Mouse (Mus musculus): ENCODE measurements at regions not wholly inside any gene's neighbourhood (a gene's known extent, or its start where the extent isn't known, plus 50 kb on each side); places are given as distances from the start of the nearest gene placed in this dataset.
A peak's percentile ranks its signal among the peaks of the same experiment; 100 is the strongest.

DNA sequence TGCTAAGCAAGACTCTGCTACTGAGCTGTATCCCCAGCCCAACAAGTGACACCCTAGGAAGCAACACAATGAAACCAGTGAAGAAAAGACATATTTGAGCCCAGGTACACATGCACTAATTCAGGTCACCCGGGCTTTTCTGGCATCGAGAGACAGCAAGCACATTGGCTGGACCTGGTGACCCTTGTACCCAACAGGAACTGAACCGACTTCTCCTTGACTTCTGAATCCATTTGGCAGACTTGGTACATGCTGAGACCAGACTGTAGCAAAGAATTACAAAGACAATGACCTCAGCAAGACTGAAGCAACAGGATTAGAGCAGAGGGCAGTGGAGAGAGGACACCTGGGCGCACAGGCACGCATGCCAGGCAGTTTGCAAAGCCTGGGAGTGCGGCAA, 79.1 kb downstream of the Sema4f start:
- no peak for DNase-seq

DNA sequence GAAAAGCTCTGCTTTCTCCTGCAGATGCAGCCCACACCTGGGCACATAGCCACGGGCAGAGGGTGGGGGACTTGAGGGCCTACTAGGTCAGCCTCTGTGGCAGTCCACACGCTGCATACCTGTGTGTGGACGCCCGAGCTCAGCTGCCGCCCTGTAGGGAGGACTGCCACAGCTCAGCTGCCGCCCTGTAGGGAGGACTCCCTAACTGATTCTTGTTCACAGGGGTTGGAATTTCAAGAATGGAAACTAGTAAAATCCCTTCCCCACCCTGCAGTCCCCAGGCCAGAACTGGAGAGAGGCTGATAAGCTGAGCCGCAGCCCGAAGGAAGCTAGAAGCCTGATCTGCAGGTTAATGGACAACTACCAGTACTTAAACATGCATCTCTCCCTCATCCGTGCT, 82.0 kb upstream of the Hk2 start:
- DNase-seq = no peak

DNA sequence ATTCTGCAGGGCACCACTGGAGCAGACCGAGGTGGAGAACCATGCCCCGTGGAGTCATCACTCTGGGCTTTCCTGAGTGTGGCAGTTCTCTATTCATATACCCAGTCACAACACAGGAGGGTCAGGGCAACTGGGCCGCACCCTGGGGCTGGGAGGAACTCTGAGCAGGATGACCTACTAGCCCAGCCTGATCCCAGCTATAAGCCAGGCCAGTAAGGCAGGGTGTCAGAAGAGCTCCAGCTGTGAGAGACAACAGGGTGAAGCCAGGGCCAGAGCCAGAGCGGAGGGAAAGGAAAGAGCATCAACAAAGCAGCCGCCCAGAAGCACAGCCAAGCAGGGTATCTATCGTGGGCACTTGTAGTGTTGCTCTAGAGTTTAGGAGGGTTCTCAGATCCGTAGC, 81.1 kb upstream of the Hk2 start:
- peak; percentile 1 for DNase-seq

DNA sequence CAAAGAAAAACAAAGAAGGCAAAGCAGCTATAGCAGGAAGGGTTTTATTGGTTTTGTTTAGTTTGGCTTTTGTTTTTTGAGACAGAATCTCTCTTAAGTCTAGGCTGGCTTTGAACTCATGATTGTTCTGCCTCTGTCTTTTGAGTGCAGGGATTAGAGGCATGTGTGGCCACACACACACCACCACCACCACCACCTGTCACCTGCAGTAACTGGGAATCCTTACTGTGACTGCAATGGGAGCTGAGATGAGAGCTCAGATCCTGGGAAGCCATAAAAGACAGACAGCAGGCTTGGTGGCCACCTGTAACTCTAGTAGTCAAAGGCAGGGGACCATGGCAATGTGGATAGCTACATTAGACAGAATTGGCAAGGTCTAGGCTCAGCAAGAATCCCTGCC, 80.5 kb upstream of the Hk2 start:
- no peak for DNase-seq

DNA sequence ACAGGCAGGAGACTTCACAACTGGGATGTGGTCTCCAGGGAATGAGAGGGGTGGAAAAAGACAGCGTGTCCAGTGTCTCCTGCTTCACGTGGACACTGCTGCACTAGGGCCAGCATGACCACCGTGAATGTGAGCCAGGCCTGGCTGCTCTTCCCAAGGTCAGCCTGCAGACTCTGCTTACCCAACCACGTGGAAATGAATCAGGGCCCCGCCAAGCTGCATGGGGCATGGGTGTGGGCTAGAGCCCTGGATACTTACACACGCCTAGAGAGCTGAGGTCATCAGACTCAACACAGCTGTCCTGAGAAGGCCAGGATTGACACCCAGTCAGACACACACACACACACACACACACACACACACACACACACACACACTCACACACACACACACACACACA, 80.1 kb upstream of the Hk2 start:
- peak; percentile 5 for DNase-seq

DNA sequence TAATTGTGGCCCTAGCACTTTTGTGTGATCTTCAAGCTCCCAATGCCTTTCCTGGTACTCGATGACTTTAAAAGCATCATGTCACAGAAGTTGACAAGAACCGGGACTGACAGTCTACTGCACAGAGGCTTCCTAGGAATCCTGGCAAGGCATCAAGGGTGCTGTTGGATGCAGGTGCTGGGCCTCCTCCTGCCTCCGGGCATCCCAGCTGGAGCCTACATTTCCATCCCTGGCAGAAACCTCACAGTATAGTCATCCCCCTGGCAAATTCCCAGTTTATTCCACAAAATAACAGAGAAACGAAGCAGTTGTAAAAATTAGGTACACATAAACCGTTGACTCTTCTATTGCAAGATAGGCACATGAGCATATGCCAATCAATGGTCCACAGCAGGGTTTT, 78.8 kb upstream of the Hk2 start:
- no peak for DNase-seq

DNA sequence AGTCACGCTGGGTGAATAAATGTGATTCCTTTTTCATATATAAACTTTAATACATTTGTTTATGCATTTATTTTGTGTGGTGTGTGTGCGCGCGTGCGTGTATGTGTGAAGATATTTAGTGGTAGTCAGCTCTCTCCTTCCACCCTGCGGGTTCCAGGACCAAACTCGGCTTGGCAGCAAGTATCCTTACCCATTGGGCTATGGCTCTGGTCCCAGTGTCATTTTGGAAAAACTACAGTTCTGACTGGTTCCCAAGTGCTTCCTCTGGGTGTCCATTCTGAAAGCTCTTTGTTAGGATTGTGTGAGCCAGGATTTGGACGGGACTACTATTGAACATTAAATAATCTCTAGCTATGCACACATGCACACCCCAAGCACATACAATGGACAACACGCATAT, 76.3 kb upstream of the Hk2 start:
- DNase-seq = no peak

DNA sequence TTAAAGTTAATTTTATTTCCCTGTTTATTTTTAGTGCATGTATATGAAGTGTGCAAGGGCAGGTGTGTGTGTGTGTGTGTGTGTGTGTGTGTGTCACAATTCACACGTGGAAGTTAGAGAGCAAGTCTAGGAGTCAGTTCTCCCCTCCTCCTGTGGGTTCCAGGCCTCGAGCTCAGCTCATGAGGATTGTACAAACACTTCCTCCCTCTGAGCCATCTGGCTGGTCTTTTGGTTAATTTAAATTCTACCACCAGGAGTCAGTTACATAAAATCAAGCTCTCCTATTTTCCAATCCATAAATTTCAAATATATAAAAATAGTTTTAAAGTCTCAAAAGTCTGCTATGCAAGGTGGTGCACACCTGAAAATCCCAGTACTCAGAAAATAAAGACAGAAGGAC, 73.3 kb upstream of the Hk2 start:
- no peak for DNase-seq

DNA sequence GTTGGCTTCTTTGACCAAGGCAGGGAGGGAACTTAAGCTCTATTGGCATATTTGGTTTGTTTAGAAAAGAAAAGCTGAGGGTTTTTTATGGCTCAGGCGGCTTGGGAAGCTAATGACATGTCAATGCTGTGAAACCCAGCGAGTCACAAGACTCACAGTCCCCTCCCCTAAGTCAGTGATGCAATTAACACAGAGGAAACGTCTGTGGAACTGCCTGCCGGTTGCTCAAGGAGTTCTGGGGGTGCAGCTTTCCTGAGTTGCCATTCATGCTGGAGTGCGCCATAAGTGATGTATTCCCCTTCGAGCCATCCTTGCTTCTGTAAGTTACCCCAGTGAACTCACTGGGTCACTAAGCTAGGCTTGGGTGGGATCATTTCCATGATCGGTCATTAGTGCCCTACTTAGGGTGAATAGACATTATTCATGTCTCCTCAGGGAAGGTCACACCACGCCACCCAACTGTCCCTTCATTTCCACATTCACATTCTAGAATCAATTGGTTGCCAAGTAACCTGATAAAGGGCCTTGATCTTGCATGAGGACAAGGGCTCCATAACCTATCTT, 72.4 kb upstream of the Hk2 start:
- DNase-seq = no peak

DNA sequence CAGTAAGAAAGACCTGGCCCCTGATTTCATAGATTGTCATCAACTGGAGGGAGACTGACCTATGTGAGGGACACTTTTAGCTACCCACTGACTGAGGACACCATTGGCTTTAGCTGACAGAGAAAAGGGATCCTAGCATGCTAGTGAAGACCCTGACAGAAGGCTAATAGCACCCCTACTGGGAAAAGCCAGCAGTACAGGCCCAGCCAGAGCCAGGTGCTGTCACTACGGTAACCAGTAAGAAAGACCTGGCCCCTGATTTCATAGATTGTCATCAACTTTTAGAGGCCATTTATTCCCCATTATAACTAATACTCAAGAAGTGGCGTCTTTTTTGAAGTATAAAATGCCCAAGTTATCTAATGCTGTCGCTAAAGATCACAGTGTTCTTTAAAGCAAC, 70.2 kb upstream of the Hk2 start:
- peak; percentile 9 for DNase-seq

DNA sequence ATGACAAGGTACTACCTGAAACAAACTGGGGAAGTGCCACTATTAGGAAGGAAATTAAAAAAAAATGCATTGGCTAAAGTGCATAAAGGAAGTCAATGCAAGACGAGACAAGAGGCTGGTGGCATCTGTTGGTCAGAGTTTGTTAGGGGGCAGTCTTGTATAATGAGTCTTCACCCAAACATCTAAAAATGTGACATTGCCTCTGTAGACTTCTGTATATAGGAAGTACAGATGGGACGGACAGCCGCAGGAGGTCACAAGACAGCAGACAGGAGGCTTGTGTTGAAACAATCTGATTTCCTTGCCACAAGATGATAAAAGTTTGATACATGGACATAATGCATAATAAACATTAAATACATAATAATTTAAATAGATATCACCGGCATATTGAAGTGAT, 69.6 kb upstream of the Hk2 start:
- no peak for DNase-seq

DNA sequence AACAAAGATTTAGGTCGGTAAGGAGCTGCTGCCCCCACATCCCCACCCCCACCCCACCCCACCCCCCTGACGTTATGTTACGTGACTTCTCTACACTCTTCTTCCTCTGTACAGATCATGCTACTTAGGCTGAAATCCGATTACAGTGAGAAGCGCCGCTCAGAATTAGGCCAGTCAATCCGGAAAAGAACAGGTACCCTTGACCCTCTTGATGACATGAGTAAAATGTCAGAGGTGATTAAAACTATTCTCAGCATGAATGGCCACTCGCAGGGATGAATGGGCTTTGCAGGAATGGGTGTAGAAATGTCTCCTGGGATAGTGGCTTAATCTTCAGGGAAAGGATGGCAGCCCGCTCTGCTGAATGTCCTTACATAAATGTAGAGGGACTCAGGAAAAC, 63.0 kb upstream of the Hk2 start:
- DNase-seq = no peak

DNA sequence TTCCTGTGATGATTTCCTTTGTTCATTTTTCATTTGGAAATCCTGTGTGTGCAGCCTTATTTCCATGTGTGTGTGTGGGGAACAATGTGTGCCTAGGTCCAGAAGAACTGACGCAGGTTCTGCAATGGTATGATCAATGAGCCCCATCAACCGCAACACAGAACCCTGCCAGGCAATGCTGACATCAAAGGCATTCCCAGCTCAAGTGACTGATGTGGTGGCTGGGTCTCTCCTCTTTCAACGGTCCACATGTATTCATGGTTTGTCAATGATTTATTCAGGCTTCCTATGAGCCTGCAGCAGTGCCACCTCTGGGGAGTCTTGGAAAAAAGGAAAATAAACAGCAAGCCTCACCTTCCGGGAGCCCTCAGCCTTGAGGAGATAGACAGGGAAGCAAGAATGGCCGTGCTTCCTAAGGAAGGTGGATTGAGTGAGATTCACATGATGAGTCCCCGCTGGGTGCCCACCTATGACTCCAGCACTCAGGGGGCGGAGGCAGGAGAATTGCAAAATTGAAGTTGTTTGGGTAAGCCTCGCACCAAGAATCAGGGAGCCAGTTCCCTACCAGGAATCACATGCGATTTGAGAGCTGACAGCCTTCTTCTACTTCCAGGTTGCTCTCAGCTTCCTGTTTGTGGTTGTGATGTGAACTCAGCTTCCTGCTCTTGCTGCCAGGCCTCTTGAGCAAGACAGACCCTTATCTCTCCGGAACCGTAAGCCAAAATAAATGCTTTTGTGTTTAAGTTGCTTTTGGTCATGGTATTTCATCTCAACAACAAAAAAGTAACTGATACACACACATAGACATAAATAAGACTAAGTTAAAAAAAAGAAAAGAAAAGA, 61.2 kb upstream of the Hk2 start:
- DNase-seq = no peak

DNA sequence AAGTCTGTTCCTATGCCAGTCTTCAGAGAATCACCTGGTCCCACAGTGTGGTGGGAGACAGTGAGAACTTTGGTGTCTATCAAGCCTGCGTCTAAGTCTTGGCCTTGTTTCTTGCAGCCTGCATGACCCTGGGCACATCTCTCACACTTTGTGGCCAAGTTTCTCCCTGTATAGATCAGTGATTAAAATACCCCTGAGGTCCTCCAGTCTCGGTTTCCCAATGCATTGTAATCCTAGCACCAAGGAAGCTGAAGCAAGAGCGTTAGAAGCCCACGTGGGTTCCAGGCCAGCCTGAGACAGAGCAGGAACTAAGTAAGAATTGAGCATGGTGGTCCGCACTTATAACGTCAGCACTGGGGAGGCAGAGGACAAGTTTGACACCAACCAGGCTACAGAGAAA, 59.6 kb upstream of the Hk2 start:
- DNase-seq = no peak

DNA sequence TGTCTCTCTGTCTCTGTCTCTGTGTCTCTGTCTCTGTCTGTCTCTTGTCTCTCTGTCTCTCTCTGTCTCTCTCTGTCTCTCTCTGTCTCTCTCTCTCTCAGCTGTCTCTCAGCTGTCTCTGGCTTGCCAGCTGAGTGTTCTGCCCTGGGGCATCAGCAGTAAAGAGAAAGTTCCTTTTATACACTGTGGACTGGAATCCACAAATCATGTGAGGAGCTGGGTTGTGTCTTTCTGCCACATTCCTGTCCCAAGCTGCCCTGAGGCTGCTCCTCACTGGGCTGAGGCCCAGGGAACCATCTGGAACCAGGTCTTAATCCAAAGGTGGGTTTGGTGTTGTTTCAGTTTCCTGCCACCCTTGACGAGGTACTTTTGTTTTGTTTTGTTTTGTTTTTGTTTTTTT, 57.0 kb upstream of the Hk2 start:
- DNase-seq = no peak

DNA sequence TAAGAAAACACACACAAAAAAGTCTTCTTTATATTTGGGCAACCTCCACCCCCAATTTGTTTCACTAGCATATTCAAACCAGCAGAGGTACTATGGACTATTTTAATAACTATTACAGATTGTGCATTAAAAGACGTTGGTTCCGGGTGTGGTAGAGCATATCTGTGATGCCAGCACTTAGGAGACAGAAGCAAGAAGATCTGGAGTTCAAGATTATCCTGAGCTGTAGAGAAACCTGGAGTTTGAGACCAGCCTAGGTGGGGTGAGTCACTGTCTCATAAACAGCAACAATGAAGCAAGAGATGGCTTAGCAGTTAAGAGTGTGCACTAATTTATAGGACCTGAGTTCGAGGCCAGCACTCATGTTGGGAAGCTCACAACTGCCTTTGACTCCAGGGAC, 50.4 kb upstream of the Hk2 start:
- DNase-seq = no peak

DNA sequence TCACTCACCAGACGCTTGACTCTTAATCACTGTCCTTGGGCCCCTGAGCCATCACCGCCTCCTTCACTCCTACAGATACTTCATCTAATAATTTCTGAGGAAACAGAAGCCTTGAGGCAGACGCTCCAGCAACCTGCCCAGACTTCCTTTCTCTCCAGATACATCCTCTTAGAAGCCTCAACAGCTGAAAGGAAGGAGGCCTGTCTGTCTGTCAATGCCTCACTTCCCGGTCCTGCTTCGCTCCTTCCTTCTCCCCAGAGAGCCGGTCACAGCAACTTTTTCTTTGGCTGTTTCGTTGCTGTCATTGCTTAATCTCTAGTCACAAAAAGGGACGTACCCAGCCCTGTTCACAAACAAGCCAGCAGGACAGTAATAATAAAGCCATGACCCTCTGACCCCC, 50.0 kb upstream of the Hk2 start:
- no peak for DNase-seq
